Mouse (Mus musculus) kidney, adult 11 months (tissue): ENCODE measurements at regions not wholly inside any gene's neighbourhood (a gene's known extent, or its start where the extent isn't known, plus 50 kb on each side); places are given as distances from the start of the nearest gene placed in this dataset.

ENCODE experiments used
- DNase-seq: peaks from one replicate; pipeline ENCODE4 v3.0.0; 2022

GRCm38 (mm10) chr17:48792954-48793353 lies 139.2 kb upstream of the Lrfn2 start:
- no peak for DNase-seq

- DNase-seq = no peak
Observed at GRCm38 (mm10) chr17:48795773-48796172, 136.4 kb upstream of the Lrfn2 start.

DNA sequence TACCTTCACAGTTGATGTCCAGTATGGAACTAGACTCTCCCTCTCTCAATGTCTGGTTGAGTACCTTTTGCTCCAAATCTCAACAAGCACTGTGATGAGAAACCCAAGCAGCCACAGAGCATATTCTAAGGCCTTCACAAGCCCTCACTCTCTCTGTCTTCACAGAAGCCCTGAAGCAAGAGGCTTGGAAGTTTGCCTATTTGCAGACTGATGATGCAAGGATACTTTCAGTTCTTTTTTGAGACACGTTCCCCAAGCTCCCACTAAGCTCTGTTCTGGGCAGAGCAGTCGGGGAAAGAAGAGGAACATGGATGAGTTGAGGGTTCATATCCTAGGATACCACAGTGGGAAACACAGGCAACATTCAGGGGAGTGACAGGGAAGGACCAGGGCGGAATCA lies 134.0 kb upstream of the Lrfn2 start:
- no peak for DNase-seq

DNA sequence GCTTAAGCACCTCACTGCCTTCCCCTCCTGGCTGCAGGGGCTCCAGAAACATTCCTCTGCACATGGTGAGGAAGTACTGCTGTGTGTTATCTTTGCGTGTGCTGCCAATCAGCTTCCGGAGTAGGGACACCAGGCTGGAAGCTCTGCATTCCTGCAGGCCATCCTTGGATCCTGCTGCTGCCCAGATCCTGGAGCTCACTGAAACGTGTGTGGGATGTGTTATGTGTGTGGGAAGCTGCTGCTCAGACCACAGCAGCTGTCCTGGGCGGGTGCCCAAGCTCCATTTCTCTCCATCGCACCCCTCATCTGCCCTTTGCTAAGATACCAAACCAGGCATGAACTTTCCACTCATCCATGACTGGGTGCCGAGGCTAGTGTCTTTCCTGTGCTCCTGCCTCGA lies 129.5 kb upstream of the Lrfn2 start:
- no peak for DNase-seq

DNA sequence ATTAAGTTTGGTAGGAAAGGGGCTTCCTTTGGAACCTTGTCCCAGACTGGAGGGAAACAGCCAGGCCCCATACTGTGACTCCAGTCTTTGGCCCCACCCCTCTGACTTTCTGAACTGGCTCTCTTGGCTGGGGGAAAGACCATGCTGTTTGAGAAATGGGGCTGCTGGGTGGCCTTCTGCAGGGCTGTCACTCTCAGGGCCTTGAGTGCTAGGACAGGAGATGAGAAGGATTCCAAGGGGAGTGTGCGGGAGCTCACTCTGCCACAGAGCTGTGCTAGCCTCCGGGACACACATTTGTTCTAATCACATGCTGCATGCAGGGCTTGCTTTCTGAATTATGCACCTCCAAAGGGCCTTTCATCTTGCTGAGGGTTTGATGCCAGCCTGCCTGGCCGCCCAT lies 124.3 kb upstream of the Lrfn2 start:
- no peak for DNase-seq

- DNase-seq = no peak
Observed at GRCm38 (mm10) chr17:48814753-48815504, 117.2 kb upstream of the Lrfn2 start.

GRCm38 (mm10) chr17:48816588-48817324 lies 115.4 kb upstream of the Lrfn2 start:
- DNase-seq = peak; percentile 17

- no peak for DNase-seq
Observed at GRCm38 (mm10) chr17:48817551-48817950, 114.6 kb upstream of the Lrfn2 start.

GRCm38 (mm10) chr17:48819703-48820102 lies 112.5 kb upstream of the Lrfn2 start:
- no peak for DNase-seq

GRCm38 (mm10) chr17:48822101-48822876 lies 109.9 kb upstream of the Lrfn2 start:
- no peak for DNase-seq

GRCm38 (mm10) chr17:48823921-48824320 lies 108.3 kb upstream of the Lrfn2 start:
- peak; percentile 6 for DNase-seq

- DNase-seq = no peak
Observed at GRCm38 (mm10) chr17:48825212-48825913, 106.8 kb upstream of the Lrfn2 start.

- no peak for DNase-seq
Observed at GRCm38 (mm10) chr17:48838297-48838979, 93.7 kb upstream of the Lrfn2 start.

GRCm38 (mm10) chr17:48847890-48848289 lies 84.3 kb upstream of the Lrfn2 start:
- no peak for DNase-seq

GRCm38 (mm10) chr17:48850910-48851309 lies 81.3 kb upstream of the Lrfn2 start:
- DNase-seq = no peak

- DNase-seq = no peak
Observed at GRCm38 (mm10) chr17:48858891-48859290, 73.3 kb upstream of the Lrfn2 start.

GRCm38 (mm10) chr17:48870443-48870842 lies 61.7 kb upstream of the Lrfn2 start:
- no peak for DNase-seq

DNA sequence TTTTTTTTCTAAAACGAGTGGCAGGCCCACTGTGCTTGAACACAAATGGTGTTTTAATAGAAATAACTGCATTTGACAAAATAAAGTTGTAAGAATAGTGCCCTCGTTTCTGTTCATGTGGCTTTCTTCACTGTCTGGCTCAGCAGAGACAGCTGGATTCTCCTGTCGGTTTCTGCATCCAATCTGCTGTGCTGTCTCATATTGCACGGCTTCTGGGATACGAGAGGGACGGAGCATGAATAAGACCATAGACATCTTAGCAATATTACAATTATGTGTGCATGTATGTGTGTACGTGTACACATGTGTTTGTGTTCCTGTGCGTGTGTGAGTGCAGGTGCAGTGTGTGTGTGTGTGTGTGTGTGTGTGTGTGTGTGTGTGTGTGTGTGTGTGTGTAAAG lies 54.7 kb upstream of the Lrfn2 start:
- DNase-seq = no peak

- no peak for DNase-seq
Observed at GRCm38 (mm10) chr17:48880590-48880989, 51.6 kb upstream of the Lrfn2 start.

GRCm38 (mm10) chr17:48881946-48882345 lies 50.2 kb upstream of the Lrfn2 start:
- no peak for DNase-seq
